Mouse (Mus musculus) liver (tissue): ENCODE measurements around the gene Vat1l.

Experiments
- DNase-seq: peaks from one replicate; pipeline ENCODE4 v3.0.0-alpha.2; 2020; ENCODE audit warnings: mixed read lengths

Vat1l gene

DNA sequence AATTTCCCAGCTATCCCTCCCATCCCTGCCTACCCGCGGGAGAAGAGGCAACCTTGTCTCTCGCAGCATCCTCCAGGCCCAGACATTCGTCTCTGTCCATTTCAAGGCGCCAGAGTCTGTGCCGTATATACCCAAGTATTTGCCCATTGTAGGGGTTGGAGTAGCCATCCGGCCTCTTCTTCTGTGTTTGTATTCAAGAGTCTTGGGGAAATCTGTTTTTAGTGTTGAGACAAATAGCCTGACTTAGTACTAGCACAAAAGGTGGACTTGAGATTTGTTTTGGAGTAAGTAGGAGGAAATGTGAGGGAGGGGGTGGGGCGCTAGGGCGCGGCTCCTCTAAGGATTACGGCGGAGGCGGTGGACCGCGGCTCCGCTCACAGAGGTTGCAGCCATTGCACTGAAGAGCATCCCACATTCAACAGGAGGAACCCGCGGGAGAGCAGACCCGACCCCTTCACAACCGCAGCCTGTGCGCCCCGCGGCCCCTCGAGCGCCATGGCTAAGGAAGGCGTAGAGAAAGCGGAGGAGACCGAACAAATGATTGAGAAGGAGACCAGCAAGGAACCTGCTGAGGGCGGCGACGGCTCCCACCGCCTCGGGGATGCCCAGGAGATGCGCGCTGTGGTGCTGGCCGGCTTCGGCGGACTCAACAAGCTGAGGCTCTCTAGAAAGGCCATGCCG lies at the start of gene Vat1l:
Gene Vat1l (plus strand): TSS at position 392 of the 681 bp plus-strand sequence.
- DNase-seq: no peak

DNA sequence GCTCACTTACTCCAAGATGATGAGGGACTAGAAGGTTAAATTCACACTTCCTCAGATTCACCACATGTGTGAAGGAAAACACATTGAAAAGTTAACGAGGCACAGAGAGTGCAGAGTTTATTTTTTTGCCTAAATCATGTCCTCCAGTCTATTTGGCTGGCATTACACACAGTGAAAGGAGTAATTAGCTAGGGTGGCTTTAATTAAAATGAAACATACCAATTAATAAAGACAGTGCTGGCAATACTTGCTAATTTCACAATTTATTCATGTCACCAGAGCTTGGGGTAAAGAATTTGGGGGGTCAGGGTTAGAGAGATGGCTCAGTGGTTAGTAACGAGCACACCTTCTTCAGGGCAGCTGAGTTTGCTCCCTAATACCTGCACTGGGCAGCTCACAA lies 46.8 kb upstream of the Vat1l start:
- no peak for DNase-seq

DNA sequence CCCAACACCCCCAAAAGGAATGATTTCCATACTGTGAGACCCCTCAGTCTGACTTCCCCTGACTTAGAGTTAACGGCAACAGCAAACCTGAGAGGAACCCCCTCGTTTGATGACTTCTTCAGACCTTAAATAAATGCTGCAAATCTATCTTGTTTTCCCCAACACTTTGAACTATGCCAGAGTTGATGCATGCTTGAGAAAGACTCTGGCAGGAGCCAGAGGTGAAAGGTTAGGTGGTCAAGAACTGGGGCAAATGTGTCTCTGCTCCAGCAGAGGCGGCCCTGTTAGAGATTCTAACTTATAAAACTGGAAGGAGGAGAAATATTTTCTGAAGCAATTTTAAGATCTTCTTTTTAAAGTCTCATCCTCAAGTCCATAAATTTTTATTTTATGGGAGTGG lies 45.7 kb upstream of the Vat1l start:
- DNase-seq: no peak

DNA sequence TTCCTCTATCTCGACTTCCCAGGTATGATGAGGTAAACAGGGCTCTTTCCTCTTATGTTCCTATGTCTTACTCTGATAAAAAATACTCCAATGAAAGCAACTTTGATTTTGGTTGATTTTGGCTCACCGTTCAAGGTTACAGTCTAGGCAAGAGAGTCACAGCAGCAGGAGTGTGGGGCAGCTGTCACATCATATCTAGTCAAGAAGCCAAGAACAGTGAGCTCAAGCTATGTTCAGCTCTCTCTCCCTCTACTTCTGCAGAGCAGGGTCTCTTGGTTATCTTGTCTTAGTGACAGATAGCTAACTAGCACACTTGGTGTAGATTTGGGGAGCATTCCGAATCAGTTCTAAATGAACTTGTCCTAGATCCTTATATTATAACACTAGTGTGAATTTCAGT lies 41.5 kb upstream of the Vat1l start:
- DNase-seq: no peak

DNA sequence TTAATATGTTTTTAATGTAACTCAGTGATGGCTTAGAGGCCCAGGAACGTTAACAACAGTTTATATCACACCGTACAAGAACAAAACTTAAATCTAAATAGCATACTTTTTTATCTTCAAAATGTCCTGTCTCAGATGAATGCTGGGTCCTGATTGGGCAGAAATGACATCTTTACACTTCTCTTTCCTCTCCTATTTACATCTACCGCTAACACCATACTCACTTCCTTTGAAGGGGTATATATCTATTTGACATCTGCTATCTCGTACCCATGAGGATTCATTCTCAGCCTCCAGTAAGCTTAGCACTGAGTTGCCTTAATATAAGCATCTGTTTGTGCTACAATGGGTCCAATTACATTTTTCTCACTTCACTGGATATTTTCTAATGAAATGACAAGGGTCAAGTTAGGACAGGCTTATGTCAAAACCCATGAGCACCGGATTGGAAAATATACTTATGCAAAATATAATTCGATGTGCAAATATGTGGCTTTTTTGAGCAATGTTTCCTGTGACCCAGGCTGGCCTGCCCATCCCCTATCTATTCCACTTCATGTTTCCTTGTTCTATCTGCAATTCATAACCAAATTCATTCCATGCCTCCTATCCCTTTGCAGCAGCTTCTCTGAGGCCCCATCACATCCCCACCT lies 40.8 kb upstream of the Vat1l start:
- DNase-seq: no peak

DNA sequence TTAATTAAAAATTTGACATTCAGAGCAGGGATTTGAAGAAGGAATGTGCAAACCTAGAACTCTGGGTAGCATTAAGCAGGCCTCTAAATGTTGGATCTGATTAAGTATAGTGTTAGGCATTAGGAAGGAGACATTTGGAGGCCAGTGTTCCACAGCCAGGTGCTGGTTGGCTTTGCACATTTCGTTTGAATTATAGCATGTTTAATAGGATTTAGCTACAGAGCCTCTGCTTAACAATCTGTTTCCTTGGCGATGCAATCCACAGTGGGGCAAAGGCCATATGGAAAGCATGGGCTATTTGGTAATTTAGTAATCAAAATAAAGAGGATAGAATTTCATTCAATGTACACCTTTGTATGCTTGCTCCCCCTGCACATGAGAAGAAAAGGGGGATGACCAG lies 39.7 kb upstream of the Vat1l start:
- no peak for DNase-seq

DNA sequence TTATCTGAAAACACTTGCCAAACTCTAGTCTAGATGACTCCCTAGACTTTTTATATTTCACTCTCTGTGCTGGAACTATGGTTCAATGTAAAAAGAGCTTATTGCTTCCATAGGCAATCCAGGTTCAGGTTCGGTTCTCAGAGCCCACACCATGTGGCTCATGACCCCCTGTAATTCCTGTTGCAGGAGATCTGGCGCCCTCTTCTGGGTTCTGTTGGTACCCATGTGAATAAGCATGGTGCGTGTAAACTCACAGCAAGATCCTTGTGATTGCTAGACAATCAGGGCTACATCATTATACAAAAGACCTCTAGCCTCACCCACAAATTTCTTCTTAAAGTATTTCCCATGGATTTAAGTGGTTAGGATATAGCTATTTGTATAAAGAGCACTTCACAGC lies 28.7 kb upstream of the Vat1l start:
- peak; percentile 9 for DNase-seq

DNA sequence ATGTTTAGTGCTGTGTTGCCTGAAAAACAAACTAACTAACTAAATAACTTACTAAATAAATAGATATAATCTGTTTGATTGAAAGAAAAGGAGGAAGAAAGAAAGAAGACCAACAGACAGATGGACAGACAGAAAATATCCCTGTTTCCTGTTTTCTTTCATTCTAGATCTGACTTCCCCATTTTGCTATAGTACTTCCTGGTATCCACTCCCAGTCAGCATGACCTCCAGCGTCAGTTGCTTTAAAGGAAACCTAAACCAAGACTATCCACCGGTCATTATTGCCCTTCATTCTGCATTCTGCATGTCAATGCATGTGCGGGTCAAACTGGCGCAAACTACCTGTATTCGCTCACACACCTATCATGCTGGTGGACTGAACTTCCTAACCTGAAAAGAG lies 12.1 kb upstream of the Vat1l start:
- DNase-seq: no peak

DNA sequence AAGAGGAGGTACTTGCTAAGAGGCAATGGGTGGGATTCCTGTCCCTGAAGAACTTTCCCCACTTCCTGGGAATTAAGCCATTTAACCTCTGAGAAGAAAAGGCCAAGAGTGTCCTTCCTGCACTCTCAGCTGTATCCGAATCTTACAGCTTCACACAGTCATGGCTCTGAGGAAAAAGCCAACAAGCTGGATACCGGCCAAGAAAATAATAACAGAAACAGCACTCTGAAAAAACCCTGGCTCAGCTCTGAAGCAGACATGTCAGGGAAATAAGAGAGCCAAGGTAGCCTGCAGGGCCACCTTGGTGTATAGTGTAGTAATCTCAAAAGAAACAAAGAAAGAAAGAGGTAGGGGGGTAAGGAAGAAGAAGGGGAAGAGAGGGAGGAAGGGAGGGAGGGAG lies 6.4 kb upstream of the Vat1l start:
- no peak for DNase-seq

DNA sequence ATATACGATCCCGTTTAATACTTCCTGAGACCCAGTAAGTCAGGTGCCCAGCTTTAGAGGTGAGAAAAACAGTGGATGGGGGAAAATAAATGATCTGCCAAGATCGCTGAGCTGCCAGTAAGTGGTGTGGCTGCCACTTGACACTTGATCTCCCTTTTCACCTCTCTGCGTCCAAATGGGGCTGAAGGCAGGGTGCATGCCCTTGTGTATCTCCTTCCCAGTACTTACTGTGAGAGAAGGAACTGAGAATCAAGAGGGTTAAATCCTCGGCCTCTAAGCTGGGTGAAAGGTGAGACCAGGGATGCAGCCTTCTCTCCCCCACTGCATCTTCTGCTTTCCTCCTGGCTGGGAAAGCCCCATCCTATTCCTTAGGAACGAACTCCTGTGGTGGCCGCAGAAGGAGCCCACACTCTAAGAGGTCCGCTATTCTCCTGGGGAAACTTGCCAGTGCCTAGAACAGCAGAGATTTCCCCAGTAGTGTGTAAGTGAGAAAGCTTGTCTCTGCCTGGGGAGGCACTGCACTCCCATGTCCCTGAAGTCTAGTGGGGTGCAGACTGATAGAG lies 1.1 kb downstream of the Vat1l start:
- no peak for DNase-seq

DNA sequence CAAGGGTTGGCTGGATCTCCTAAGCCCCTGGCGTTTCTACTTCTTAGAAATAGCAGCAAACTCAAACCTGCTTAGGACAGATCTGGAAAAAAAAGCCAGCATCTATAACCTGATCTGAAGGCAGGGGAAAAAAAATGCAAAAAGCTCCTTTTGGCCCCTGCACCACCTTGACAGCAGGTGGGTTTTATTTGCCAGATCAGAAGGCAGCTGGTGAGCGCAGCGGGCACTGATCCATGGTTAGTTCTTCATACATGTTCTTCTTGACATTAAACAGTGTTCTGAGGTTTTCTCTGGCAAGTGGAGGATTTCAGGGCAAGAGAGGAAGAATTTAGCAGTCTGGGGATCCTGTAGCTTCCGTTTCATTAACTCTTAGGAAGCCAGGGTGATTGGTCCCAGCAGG lies 1.6 kb downstream of the Vat1l start:
- no peak for DNase-seq

DNA sequence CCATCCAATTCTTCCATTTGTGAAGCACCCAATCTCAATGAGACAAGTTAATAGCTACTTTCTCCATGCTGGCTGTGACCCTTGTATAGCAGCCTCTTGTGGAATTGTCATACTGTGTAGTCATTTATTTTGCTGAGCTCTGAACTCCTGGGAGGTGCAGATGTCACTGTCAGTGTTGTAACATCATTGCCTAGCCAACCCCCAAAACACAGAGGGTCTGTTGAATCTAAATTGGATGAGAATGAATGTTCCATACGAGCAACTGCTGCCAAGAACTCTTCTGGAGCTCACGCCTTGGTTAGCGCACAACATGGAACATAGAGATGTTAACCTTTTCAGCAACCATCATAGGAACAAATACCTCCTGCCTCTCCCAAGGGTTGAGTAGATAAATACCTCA lies 15.4 kb downstream of the Vat1l start:
- DNase-seq: no peak

DNA sequence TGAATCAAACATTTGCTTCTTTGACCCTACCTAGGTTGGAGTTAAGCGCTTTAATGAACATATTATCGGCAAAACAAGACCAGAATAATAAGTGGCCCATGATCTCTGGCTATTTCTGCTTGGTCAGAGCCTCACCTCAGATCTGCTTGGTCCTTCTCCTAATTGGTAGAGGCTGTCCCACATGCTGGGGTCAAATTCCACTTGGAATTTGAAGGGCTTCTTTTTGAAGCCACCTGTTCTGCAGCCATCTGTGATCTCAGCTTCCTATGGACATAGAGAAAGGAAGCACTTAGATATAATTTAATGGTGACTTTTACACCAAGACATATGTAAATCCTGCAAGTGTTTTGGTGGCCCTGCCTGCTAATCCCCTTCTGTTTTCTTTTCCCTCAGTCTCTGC lies 16.6 kb downstream of the Vat1l start:
- DNase-seq: no peak

DNA sequence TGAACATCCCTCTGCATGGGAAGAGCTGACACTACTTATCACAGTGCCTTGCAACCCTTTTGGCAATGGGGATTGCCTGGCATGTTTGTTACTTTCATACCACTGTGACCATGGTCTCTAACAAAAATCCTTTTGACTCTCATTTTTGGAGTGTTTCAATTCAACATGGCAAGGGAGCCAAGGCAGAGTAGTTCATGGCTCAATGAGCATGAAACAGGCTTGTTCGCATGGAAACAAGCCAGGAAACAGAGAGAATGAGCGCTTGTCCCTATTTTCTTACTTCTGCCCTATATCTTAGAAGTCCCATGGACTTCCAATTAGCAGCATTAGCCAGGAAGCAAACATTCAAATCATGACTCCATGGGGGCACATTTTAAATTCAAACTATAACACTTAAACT lies 18.6 kb downstream of the Vat1l start:
- DNase-seq: no peak

DNA sequence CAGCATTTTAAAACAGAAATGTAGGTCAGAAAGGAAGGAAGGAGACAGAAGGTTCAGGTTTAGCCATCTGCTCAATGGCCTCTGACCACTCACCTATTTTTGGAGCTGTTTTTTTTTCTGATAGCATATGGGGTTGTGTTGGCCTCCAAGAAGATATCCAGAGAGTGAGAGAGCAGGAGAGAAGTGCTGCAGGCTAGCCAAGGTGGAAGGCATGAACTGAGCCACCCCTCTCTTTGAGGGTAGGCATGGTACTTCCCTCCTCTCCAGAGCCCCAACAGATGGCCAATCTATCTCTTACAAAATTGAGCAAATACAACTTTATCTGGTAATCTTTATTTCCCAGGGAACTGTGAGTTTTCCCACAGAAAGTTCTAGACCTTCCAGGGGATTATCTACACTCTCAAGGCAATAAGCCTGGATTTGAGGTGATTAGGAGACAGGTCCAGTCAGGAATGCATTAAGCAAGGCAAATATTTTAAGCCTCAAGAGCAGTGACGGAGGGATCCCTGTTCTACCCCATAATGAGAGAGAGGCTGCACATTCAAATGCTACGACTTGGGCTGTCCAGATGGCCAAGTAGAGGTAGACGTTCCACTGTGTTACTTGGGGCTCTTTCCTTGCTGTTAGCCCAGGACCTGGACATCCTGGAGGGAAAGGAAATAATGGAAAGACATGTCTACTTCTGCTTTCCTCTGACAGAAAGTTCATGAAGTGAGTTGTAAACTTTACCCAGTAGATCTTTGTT lies 46.1 kb downstream of the Vat1l start:
- DNase-seq: no peak

DNA sequence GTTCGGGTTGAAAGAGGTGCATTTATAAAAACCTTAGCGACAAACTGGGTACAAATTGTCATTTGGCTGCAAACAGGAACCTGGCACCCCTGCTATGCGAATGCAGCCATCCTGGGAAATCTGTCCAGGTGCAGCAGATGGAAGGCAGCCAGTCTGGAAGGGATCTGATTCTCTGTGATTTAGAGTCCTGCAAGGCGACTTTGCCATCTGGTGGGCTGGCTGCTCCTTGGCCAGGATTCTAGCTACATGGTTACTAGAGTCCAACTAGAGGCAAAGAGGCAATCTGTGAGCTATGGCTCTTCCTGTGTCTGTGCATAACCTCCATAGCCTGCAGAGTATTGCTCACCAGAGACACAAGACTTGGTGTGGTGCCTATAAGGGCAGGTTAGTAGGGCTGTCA lies 53.3 kb downstream of the Vat1l start:
- no peak for DNase-seq

DNA sequence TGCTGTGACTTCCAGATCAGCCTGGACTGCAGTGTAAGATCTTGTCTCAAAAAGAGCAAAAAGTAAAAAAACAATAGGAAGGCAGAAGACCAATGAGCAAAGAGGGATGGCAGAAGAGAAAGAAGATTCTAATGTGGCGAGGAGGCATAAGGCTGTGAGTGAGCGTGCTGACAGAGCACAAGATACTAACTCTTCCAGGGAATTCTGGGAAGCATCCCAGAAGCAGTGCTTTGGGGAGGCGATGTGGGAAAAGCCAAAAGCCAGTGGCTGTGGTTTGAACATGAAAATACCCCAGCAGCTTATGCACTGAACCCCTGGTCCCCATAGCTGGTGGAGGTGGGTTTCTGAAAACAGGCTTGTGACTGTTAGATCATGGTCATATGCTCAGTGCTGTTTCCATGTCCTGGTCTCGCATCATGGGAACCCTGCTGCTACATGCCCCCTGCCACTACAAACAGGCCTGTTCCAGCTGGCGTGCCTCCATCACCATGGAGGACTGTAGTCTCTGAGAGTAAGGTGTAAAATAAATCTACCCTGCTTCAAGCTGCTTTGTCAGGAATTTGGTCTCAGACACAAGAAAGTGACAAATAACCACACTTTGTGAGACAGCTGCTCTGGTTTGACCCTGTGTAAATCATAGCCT lies 54.4 kb downstream of the Vat1l start:
- no peak for DNase-seq

DNA sequence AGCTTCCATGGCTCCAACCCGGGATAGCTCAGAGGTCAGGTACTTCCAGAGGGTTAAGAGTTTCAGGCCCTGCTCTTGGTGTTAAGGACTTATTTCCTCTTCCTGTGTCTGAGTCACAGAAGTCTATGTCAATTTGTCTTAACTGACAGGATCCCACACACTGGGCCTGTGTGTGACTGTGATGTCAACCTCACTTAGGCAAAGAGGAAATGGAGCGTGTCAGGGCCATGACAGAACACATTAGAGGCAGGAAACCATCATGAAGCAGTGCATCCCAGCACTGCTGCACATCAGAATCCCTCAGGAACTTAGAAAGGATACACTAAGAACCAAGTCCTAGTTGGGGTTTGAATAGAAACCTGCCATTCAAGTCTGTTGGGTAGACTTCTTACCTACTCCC lies 56.9 kb downstream of the Vat1l start:
- no peak for DNase-seq

DNA sequence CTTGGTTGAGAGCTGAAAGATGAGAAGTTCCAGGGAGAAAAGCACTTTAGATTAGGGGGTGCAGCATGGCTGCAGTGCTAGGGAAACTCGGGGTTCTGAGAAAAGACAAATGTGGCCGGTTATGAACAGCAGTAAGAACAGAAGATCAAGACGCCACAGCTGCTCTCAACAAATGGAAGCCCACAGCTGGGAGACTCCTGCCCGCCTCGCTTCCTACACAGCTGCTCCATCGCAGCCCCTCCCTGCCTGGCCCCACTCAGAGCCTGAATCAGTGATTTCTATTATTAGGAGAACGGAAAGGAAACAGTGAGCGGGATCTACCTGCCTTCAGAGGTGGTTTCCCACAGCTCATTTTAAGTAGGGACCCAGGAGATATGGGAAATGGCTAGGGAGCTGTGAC lies 69.1 kb downstream of the Vat1l start:
- no peak for DNase-seq

DNA sequence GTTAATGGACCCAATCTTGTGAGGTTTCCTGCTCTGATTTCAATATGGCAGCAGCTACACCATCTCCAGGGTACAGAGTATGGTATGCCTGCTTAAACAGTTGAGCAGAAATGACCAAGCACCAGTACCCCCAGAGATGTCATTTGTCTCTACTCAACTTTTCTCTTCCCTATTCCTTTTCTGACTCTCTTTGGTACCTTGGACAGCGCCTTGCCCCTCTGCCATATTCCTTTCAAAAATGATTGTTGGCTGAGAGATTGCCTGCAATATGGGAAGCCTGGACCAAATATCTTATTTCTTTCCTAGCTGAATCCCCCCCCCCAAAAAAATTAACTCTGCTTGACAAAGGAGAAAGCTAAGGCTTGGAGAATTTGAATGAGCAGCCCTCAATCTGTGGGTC lies 75.7 kb downstream of the Vat1l start:
- no peak for DNase-seq

DNA sequence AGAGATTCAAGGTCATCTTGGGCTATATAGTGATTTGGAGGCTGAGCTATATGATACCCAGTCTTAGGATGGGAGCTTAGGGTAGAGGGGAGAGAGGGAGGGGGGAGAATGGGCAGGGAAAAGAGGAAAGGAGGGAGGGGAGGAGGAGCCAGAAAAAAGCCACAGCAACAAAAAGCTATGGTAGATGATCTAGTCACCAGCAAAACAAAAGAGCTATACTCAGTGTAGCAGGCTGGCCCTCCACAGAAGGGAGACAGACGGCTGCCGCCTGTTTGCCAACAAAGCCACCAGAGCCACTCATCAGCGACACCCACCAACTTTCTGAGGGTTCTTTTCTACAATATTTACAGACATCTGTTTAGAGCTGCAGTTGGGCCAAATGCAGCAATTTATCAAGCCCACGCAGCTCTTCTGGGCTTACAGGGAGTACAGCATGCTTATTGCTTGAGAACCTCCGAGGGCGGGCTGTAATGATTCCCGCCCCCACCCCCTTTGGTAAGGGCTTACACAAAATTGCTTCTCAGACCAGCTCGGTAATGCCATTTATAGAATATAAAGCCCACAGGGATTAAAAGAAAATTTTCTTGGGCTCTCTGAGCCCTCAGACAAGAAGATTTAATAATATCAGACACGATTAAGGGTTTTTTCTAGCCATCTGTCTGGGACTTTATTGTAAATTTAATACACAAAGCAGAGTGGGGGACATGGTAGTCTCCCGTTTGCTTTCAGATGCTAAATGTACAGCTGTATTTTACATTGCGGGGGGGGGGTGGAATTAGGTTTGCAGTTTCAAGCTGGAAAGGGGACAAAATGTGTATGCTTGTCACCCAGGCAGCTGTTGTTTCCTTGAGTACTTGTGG lies 89.7 kb downstream of the Vat1l start:
- DNase-seq: no peak

DNA sequence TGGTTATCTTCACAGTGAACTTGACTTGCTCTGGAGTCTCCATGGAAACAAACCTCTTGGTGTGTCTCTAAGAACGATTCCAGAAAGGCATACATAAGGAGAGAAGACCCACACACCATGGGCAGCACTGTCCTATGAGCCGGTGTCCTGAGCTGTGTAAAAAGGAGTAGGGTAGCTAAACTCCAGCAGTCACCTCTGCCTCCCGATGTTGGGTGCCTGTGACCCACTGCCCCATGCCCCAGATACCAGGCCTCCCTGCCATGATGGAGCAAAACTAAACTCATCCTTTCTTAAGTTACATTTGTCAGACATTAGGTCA lies 90.3 kb downstream of the Vat1l start:
- no peak for DNase-seq

DNA sequence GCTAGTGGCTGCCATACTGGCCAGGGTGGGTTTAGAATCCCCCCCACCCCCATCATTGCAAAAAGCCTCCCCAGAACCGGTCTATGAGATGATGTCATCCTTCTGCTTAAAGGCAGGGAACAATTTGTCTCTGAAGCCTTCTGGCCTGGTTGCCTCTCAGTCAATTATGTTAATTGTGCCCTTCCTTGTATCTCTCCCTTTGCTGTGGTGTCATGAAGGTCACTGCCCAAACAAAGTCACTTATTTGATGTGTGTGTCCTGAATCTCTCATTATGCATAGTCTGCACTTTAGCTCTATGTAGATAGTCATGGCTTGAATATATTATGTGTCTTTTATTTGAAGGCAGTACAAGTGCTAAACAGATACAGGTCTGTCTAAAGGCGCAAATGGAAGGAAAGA lies 92.8 kb downstream of the Vat1l start:
- DNase-seq: no peak
